Mouse (Mus musculus) heart, embryonic 16.5 days (tissue): ENCODE results near the gene Prmt8. TPM values are rescaled to one million over a fixed set of nuclear protein-coding genes. Genes with fewer than 3 reads are reported as not detected.

Experiments
- ATAC-seq: fragments of 200-750 bp; cut with Nextera tagmentation; replicated peaks from 2 replicates; pipeline ENCODE4 v1.8.0; 2017; ENCODE audit warnings: moderate number of reproducible peaks; ENCODE audit not compliant: insufficient read depth, low FRiP score; ENCODE audit errors: extremely low read depth
- H3K27ac ChIP-seq: fragments of 300-500 bp; sonication (generic); 2 replicates; pipeline ENCODE4 v1.5.1; 2014; ENCODE audit warnings: mild to moderate bottlenecking, low read length, control low read depth, moderate library complexity
- H3K27me3 ChIP-seq: fragments of 300-500 bp; sonication (generic); 2 replicates; pipeline ENCODE4 v1.6.1; 2014; ENCODE audit warnings: low read length, mixed read lengths; ENCODE audit not compliant: control insufficient read depth, insufficient read depth
- H3K36me3 ChIP-seq: fragments of 300-500 bp; sonication (generic); 2 replicates; pipeline ENCODE4 v1.6.1; 2014; ENCODE audit not compliant: control insufficient read depth, insufficient read depth
- H3K4me1 ChIP-seq: fragments of 300-500 bp; sonication (generic); 2 replicates; pipeline ENCODE4 v1.6.1; 2014; ENCODE audit warnings: low read length, mixed read lengths; ENCODE audit not compliant: control insufficient read depth, insufficient read depth
- H3K4me2 ChIP-seq: fragments of 300-500 bp; sonication (generic); 2 replicates; pipeline ENCODE4 v1.6.1; 2014; ENCODE audit warnings: low read depth, mild to moderate bottlenecking, control low read depth, low read length
- H3K4me3 ChIP-seq: fragments of 300-500 bp; sonication (generic); 2 replicates; pipeline ENCODE4 v1.5.1; 2014; ENCODE audit warnings: mild to moderate bottlenecking, control low read depth, low read length
- H3K9ac ChIP-seq: fragments of 300-500 bp; sonication (generic); 2 replicates; pipeline ENCODE4 v1.6.1; 2014; ENCODE audit warnings: low read length, control low read depth
- H3K9me3 ChIP-seq: fragments of 300-500 bp; sonication (generic); replicated peaks from 2 replicates; pipeline ENCODE4 v1.6.1; 2016; ENCODE audit warnings: low read length; ENCODE audit not compliant: control insufficient read depth
- WGBS: fragments of 180-500 bp; shearing (Covaris S2); extraction: QIAGEN DNeasy Blood & Tissue Kit; methylation state at CpG from one replicate; pipeline ENCODE4 v1.1.7; 2014; 5-methylcytosine and 5-hydroxymethylcytosine counted together
- polyA plus RNA-seq: library from polyadenylated mRNA; unstranded; fragments of >200 nt; fragmentation: Nextera tagmentation; extraction: Ambion mirVana; gene quantifications from 2 replicates; pipeline ENCODE4 v1.2.1, GENCODE M21; 2015

Prmt8 gene
- polyA plus RNA-seq, 1 experiment from 2014 or later = not detected

DNA sequence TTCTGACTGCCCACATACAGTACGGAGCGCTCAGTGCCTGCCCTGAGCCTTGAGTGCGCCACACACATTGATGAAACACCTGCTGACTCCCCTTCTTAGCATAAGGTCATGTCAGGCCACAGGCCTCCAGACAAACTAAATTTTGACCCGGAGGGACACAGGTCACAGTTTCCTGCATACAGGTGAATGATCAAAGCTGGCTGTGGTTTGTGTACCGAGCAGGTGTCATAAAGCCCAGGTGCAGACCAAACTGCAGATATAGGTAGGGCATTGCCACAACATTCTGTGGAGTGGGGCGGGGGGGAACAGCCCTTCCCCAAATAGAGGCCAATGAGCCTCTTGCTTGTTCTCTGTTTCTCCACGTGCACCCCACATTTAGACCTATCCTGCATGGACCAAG, 88.5 kb downstream of the Prmt8 start:
- no peak overlapping the region for H3K4me2 ChIP-seq
- H3K9ac ChIP-seq = no peak overlapping the region
- no peaks in the 10 kb centered on the region; the same call in 1 of the 2 replicates for H3K27me3 ChIP-seq
- no peak overlapping the region for H3K4me3 ChIP-seq
- no peaks in the 10 kb centered on the region for H3K9me3 ChIP-seq
- H3K4me1 ChIP-seq = no peaks in the 10 kb centered on the region
- ATAC-seq = no peak
- no peak overlapping the region for H3K27ac ChIP-seq
- WGBS = 82% methylated on average over 7 of the region's 7 CpGs
- H3K36me3 ChIP-seq = no peaks in the 10 kb centered on the region

DNA sequence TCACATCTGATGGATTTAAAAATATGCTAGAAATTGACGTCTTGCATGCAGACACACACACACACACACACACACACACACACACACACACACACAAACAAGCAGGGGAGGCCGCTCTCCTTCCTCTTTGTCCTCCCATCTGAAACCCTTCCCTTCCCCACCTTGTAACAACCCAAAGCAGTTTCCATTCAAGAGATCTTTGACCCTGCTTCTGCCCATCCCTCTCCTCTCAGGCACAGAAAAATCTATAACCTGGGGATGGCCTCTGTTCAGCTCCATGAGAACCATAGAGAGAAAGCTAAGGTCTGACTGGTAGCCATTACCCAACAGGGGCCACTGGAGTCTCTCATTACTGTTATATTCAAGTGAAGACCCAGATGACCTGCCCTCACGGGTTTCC, 90.3 kb downstream of the Prmt8 start:
- WGBS = 77% methylated on average over 3 of the region's 3 CpGs
- Histone ChIP-seq H3K27me3 (no peaks in the 10 kb centered on the region; the same call in 1 of the 2 replicates), H3K4me2 (no peak overlapping the region), H3K9ac (no peak overlapping the region), H3K4me1 (no peaks in the 10 kb centered on the region), H3K9me3 (no peaks in the 10 kb centered on the region), H3K27ac (no peak overlapping the region), H3K36me3 (no peaks in the 10 kb centered on the region), H3K4me3 (no peak overlapping the region)
- ATAC-seq = no peak

DNA sequence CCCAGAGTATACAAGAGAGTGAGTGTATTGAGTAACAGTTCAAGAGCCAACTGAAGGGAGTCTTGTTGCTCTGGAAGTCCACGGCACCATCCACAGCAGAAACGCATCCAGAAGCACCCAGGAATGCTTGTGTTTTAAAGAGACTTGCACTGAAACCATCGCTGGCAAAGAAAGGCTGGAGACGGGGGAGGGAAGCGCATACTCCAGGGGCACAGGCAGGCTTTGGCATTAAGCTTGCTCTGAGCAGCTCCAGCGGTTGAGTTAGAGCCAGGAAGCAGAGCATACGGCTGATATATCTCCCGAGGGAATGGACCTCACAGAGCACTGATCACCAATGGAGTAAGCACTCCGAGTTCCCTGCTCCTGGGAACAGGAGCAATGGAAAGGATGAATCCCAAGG, 91.0 kb downstream of the Prmt8 start:
- no peak overlapping the region for H3K4me2 ChIP-seq
- H3K9ac ChIP-seq = no peak overlapping the region
- H3K27me3 ChIP-seq = no peaks in the 10 kb centered on the region; the same call in 1 of the 2 replicates
- no peaks in the 10 kb centered on the region for H3K9me3 ChIP-seq
- H3K36me3 ChIP-seq = no peaks in the 10 kb centered on the region
- no peaks in the 10 kb centered on the region for H3K4me1 ChIP-seq
- no peak overlapping the region for H3K27ac ChIP-seq
- WGBS = 68% methylated on average over 9 of the region's 9 CpGs
- no peak for ATAC-seq
- H3K4me3 ChIP-seq = no peak overlapping the region

DNA sequence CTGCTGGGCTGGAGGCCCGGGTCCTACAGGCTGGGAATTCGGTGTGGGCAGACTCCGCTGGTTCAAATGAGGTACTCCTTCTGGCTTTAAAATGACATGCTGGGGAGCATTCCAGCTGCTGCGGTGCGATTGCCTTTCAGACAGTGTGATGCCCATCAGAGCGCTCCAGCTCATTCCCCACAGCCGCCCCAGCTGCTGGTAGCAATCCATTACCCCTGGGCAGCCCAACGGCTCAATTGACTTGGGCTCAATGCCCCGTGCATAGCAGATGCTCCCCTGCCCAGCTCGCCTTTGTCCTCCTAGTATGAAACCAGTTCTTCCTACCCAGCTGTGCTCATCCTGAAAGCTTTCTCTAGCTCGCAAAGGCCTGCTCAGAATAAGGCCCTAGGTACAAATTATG, 92.4 kb downstream of the Prmt8 start:
- no peak overlapping the region for H3K9ac ChIP-seq
- H3K27me3 ChIP-seq = no peaks in the 10 kb centered on the region; the same call in 1 of the 2 replicates
- no peaks in the 10 kb centered on the region for H3K36me3 ChIP-seq
- no peak for ATAC-seq
- no peak overlapping the region for H3K4me3 ChIP-seq
- H3K9me3 ChIP-seq = no peaks in the 10 kb centered on the region
- no peak overlapping the region for H3K27ac ChIP-seq
- WGBS = 85% methylated on average over 11 of the region's 11 CpGs
- no peaks in the 10 kb centered on the region for H3K4me1 ChIP-seq
- no peak overlapping the region for H3K4me2 ChIP-seq

DNA sequence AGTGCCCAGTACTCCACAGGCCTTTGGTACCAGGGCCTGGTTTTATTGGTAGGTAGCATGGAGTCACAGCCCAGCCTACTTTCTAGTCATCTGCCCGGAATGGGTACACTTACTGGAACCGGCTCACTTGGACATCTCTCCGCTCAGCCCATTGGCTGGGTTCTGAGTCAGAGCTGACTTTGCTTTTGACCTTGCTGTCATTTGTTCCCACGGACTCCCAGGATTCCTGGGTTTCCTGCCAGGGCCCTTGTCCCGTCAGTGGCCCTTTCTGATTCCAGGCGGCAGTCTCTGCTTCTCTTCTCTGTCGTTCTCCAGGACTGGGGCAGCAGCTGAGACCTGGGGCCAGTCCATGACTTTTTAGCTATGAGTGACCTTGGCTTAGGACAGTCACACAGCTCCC, 97.2 kb downstream of the Prmt8 start:
- Histone ChIP-seq H3K4me2 (no peak overlapping the region), H3K4me3 (no peak overlapping the region), H3K9ac (no peak overlapping the region), H3K27ac (no peak overlapping the region), H3K9me3 (no peaks in the 10 kb centered on the region), H3K27me3 (no peaks in the 10 kb centered on the region), H3K36me3 (no peaks in the 10 kb centered on the region), H3K4me1 (no peaks in the 10 kb centered on the region)
- WGBS = 52% methylated on average over 7 of the region's 7 CpGs
- ATAC-seq = no peak

DNA sequence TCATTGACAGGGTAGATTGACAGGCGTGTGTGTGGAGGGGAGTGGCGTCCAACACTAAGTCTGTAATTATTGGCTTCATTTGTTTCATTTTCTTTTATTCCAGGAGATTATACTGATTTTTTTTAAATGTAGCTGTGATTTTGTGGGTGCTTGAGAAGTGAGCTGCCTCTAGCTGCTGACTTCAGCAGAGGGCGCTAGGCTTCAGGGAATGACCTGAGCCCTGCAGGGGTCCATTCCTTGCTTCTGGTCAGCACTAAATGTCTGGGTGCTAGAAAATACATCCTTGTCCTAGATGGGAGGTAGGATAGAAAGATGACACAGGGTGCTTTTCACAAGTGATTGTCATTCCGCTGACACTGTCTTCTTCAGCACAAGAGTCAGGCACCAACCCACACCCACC, 99.2 kb downstream of the Prmt8 start:
- Histone ChIP-seq H3K27me3 (no peaks in the 10 kb centered on the region), H3K4me2 (no peak overlapping the region), H3K4me3 (no peak overlapping the region), H3K27ac (no peak overlapping the region), H3K9me3 (no peaks in the 10 kb centered on the region), H3K9ac (no peak overlapping the region), H3K36me3 (no peaks in the 10 kb centered on the region), H3K4me1 (no peaks in the 10 kb centered on the region)
- WGBS = 93% methylated on average over 4 of the region's 4 CpGs
- ATAC-seq = no peak

DNA sequence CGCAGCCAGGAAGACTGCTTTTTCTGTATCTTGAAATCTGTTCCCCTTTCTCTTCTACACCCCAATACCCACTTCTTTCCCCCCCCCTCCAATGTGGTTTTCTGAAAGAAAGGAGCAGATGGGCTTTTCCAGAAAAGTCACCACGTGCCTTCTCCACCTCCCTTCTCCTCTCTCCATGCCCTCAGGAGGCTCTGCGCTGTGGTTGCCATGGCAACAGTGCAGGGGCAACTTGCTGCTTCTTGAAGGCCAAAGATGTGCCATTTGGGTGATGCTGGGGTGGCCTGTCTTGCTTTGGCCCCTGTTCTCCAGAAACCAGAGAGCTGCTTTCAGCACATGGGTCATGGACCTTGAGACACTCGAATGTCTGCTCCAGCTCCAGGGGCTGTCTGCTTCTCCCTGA, 100.0 kb downstream of the Prmt8 start:
- H3K4me2 ChIP-seq = no peak overlapping the region
- H3K27ac ChIP-seq = no peak overlapping the region
- no peaks in the 10 kb centered on the region for H3K27me3 ChIP-seq
- H3K4me3 ChIP-seq = no peak overlapping the region
- ATAC-seq = no peak
- H3K4me1 ChIP-seq = no peaks in the 10 kb centered on the region
- no peaks in the 10 kb centered on the region for H3K9me3 ChIP-seq
- H3K9ac ChIP-seq = no peak overlapping the region
- WGBS = 81% methylated on average over 4 of the region's 4 CpGs
- no peaks in the 10 kb centered on the region for H3K36me3 ChIP-seq

DNA sequence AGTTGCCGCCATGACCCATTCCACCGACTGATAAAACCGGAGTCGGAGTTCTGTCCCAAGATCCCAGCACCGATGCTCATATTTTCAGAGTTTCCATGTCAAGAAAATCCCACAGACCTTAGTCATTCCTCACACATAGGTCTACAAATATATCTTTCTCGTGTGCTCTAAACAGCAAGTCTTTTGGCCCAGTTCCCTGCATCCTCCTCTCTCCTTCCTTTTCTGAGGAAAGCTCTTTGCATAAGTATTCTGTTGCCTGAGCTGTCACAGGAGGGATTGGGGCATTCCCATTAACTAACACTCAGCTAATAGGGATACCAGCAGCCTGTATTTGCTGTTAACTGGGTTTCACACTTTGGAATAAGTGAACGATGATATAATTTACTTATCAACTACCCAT, 106.0 kb downstream of the Prmt8 start:
- H3K4me2 ChIP-seq = no peak overlapping the region
- H3K36me3 ChIP-seq = no peaks in the 10 kb centered on the region
- H3K27me3 ChIP-seq = no peaks in the 10 kb centered on the region
- no peak overlapping the region for H3K9ac ChIP-seq
- no peak overlapping the region for H3K4me3 ChIP-seq
- peaks cover 5% of the 10 kb centered on the region for H3K4me1 ChIP-seq
- ATAC-seq = no peak
- H3K27ac ChIP-seq = no peak overlapping the region
- WGBS = 56% methylated on average over 7 of the region's 7 CpGs
- no peaks in the 10 kb centered on the region for H3K9me3 ChIP-seq

DNA sequence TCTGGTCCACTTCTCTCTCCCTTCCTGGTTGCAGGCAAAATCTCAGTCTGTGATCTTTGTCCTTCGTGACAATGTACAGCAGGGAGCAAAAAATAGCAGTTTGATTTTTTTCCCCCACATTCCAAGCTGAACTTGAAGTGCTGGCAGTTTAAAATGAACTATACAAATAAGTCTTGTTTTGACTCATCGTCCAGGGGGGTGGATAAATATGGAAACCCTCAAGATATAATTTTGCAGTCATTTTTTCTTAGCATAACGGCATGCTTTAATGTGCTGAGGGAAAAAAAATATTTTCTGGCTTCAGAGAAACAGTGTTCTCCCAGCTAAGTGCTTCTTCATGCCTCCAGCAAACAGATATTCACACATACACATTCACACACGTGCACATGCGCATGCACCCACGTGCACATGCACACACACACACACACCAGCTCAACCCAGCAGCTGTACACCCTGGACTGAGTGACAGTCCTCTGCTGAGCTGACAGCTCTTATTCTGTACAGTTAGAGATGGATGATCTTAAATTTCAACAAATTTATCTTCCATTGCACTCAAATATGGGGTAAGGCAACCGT, 107.5 kb downstream of the Prmt8 start:
- WGBS = 77% methylated on average over 7 of the region's 7 CpGs
- no peaks in the 10 kb centered on the region for H3K27me3 ChIP-seq
- H3K9me3 ChIP-seq = no peaks in the 10 kb centered on the region
- no peak overlapping the region for H3K27ac ChIP-seq
- H3K36me3 ChIP-seq = no peaks in the 10 kb centered on the region
- H3K4me3 ChIP-seq = no peak overlapping the region
- no peak overlapping the region for H3K9ac ChIP-seq
- ATAC-seq = no peak
- H3K4me2 ChIP-seq = no peak overlapping the region
- H3K4me1 ChIP-seq = peaks cover 5% of the 10 kb centered on the region
